Mouse (Mus musculus) layer of hippocampus, postnatal 14 days (tissue): ENCODE results near the gene Golph3. TPM values are rescaled to one million over a fixed set of nuclear protein-coding genes. Genes with fewer than 3 reads are reported as not detected.

ENCODE experiments used
- DNase-seq, 2 experiments: peaks; one replicate each; pipeline ENCODE4 v3.0.0; 2021 to 2022; ENCODE audit warnings: low spot score in 2 of 2, mixed read lengths in 1 of 2
- total RNA-seq, 2 experiments: library from RNA; stranded (reverse); gene quantifications; 2 replicates each; pipeline ENCODE4 v1.2.3; 2021

The Golph3 gene
- total RNA-seq, 2 experiments from 2014 or later, result 95.2 to 96.1 TPM

GRCm38 (mm10) chr15:12375641-12376311 lies 54.5 kb downstream of the Golph3 start:
- peak; percentile 70 to 76 for DNase-seq

- DNase-seq, result no peak
Measured at GRCm38 (mm10) chr15:12376491-12377069, 55.3 kb downstream of the Golph3 start.

DNA sequence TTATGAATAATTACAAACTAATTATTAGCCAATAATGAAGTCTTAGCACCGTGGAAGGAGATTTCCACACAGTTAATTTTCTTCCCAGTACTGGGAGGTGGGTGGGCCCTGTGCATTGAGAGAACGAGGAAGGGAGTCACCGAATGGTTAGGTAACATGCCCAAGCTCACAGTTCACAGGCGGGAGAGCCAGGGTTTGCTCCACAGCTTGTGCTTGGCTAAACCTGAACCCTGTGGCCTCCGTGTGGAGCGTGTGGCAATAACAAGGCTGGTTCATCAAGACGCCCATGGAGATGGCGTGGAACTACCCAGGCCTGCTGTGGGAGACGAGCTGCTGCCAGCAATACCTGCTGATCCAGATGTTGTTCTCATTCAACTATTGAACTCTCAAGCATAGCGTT lies 56.5 kb downstream of the Golph3 start:
- no peak for DNase-seq

GRCm38 (mm10) chr15:12380057-12380456 lies 58.8 kb downstream of the Golph3 start:
- DNase-seq, result no peak

- no peak for DNase-seq
Measured at GRCm38 (mm10) chr15:12380548-12380947, 59.3 kb downstream of the Golph3 start.

DNA sequence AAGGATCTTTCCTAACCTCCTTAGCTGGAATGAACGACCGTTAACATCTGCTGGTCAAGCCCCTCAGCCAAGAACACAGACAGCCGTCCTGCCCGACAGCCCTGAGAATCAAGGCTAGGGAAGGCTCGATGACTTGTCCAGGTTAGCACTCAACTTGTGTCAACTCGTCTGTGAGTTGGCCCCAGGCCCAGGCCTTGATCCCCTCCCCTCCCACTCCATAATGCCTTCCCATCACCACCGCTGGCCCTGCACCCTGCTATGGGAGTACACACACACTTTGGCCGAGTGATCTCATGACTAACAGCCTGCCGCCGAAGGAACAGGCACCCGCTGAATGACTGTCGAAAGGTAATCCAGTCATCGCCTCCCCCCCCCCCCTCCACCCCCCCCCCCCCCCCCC lies 63.4 kb downstream of the Golph3 start:
- DNase-seq, result no peak

GRCm38 (mm10) chr15:12388726-12389489 lies 67.7 kb downstream of the Golph3 start:
- no peak for DNase-seq

DNA sequence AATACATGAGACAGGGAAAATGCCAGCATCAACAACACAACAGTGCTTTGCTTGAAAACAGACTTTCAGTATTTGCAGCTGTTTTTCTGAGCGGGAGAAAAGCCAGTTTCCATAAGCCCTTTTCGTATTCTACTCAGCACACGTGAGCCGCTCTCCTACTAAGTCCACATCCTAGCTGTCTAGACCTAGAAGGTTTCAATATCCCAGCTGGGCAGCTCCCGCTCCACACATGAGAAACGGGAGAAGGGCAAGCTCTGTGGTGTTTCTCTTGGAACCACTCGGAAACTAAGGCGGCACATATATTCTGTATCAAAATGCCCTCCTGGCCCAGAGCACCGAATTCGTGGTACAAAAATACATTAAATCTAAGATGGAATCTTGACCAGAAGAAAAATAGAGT lies 73.5 kb downstream of the Golph3 start:
- no peak for DNase-seq

DNA sequence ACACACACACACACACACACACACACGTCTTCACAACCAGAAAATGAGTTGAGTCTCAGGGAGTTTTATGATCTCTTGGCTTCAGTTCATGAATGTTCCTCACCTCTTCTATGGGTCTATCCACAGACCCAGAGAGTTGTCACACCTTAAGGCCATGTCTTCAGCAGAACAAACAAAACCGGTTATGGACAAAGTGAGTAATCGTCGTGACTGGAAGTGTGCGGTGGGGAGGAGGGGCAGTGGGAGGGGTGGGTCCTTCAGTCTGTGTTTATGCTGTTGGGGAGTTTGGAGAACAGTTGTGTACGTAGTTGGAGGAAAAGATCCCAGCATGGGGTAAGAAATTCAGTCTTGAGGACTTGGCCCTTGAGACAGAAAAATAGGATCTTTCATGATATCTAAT lies 75.8 kb downstream of the Golph3 start:
- DNase-seq, result no peak

Other genes starting within 250 kb of the Golph3 start
- gene Zfr, start 203.6 kb upstream of the Golph3 start, total RNA-seq, result 100 to 1,000 TPM; 332 to 347 TPM
- gene Mtmr12, start 116.4 kb upstream of the Golph3 start, total RNA-seq, result 10 to 100 TPM; 26.9 to 27.7 TPM
- 1 to 10 TPM in 1 of 2 experiments, not detected in 1; 1.6 TPM for gene 1810049J17Rik, start 449 bp downstream of the Golph3 start, total RNA-seq